Mouse (Mus musculus) stomach, postnatal 0 days (tissue): Measurements from ENCODE around the gene Aida. TPM values are rescaled to one million over a fixed set of nuclear protein-coding genes. Genes with fewer than 3 reads are reported as not detected.
A peak's percentile ranks its signal among the peaks of the same experiment; 100 is the strongest.

Source experiments
- ATAC-seq: fragments of 200-750 bp; cut with Nextera tagmentation; 2 replicates; pipeline ENCODE4 v1.8.0; 2017; ENCODE audit not compliant: low FRiP score, low TSS enrichment
- DNase-seq: peaks from one replicate; pipeline ENCODE4 v3.0.0-alpha.2; 2016; ENCODE audit warnings: low spot score
- H3K27ac ChIP-seq: fragments of 300-500 bp; sonication (generic); replicated peaks from 2 replicates; pipeline ENCODE4 v1.5.1; 2014; ENCODE audit warnings: mild to moderate bottlenecking, control low read depth
- H3K27me3 ChIP-seq: fragments of 300-500 bp; sonication (generic); 2 replicates; pipeline ENCODE4 v1.6.1; 2014; ENCODE audit warnings: low read length; ENCODE audit not compliant: control insufficient read depth, insufficient read depth
- H3K36me3 ChIP-seq: fragments of 300-500 bp; sonication (generic); 2 replicates; pipeline ENCODE4 v1.6.1; 2014; ENCODE audit warnings: low read length, mixed read lengths; ENCODE audit not compliant: control insufficient read depth, insufficient read depth
- H3K4me1 ChIP-seq: fragments of 300-500 bp; sonication (generic); replicated peaks from 2 replicates; pipeline ENCODE4 v1.6.1; 2014; ENCODE audit warnings: antibody characterized with exemption; ENCODE audit not compliant: control insufficient read depth, insufficient read depth
- H3K4me2 ChIP-seq: fragments of 300-500 bp; sonication (generic); replicated peaks from 2 replicates; pipeline ENCODE4 v1.6.1; 2014; ENCODE audit warnings: low read depth, mild to moderate bottlenecking, control low read depth, moderate library complexity
- H3K4me3 ChIP-seq: fragments of 300-500 bp; sonication (generic); 2 replicates; pipeline ENCODE4 v1.5.1; 2014; ENCODE audit warnings: low read depth, low read length, control low read depth
- H3K9ac ChIP-seq: fragments of 300-500 bp; sonication (generic); 2 replicates; pipeline ENCODE4 v1.6.1; 2014; ENCODE audit warnings: mild to moderate bottlenecking, low read length, control low read depth, mixed read lengths
- H3K9me3 ChIP-seq: fragments of 300-500 bp; sonication (generic); 2 replicates; pipeline ENCODE4 v1.6.1; 2016; ENCODE audit warnings: low read length; ENCODE audit not compliant: control insufficient read depth
- CTCF ChIP-seq: IDR thresholded peaks from 2 replicates; pipeline ENCODE4 v1.5.1; 2016; ENCODE audit warnings: antibody characterized with exemption, low read depth, mild to moderate bottlenecking, moderate library complexity
- EP300 ChIP-seq: optimal IDR thresholded peaks from 2 replicates; pipeline ENCODE3; 2016; ENCODE audit warnings: antibody characterized with exemption
- WGBS: fragments of 180-500 bp; shearing (Covaris S2); extraction: QIAGEN DNeasy Blood & Tissue Kit; methylation state at CpG from one replicate; pipeline ENCODE4 v1.1.7; 2014; 5-methylcytosine and 5-hydroxymethylcytosine counted together
- polyA plus RNA-seq: library from polyadenylated mRNA; unstranded; fragments of >200 nt; fragmentation: Nextera tagmentation; extraction: Ambion mirVana; gene quantifications from 2 replicates; pipeline ENCODE4 v1.2.1, GENCODE M21; 2015

Aida gene
- polyA plus RNA-seq, 1 experiment from 2014 or later: 21.1 TPM

DNA sequence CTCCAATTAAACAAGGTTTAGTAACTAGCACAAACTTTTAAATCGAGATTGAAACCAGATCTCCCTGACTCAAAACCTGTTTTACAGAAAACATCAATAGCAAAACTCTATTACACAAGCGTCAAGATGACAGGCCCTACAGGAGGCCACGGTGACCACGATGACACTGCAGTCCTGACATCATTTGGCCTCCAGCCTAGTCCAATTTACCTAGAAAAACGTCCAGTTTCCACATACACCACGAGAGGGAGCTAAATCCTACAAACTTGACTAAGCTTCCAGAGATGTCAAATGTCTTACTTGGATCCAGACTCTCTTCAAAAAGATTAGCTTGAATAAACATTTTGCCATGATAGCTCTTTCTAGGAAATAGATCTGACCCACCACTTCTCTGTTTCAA is 53.5 kb downstream of the Aida start:
- no peaks in the 10 kb centered on the region for H3K4me1 ChIP-seq
- ATAC-seq: peak; percentile 41; the same call in 1 of the 2 replicates
- peaks cover 19% of the 10 kb centered on the region; the same call in 1 of the 2 replicates for H3K36me3 ChIP-seq
- H3K4me2 ChIP-seq: no peak overlapping the region
- H3K4me3 ChIP-seq: no peak overlapping the region
- H3K27ac ChIP-seq: no peak overlapping the region
- TF ChIP-seq EP300 (no peak), CTCF (peak; percentile 83)
- peak; percentile 56 for DNase-seq
- H3K9me3 ChIP-seq: no peaks in the 10 kb centered on the region
- no peak overlapping the region for H3K9ac ChIP-seq
- WGBS: 15% methylated on average over 6 of the region's 6 CpGs
- no peaks in the 10 kb centered on the region for H3K27me3 ChIP-seq

DNA sequence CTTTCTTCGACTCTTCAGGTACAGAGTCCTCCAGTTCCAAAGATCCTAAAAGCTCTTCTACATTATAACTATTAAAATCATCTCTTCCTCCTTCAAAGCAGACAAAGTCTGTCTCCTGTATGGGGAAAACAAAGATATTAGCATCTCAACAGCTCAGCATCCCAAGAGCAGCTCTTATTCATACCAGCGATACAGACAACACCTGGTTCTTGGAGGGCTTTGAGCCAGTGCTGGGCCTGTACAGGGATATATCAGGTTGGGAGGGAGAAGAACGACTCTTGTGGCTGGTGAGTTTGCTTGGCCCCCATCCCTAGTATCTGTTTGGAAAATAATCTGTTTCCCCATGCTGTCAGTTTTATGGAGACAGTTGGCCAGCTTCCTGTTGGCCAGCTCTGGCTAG is 62.5 kb downstream of the Aida start:
- DNase-seq: no peak
- H3K36me3 ChIP-seq: peaks cover 35% of the 10 kb centered on the region
- H3K9ac ChIP-seq: no peak overlapping the region
- no peak for ATAC-seq
- TF ChIP-seq EP300 (no peak), CTCF (no peak)
- no peak overlapping the region for H3K4me2 ChIP-seq
- no peaks in the 10 kb centered on the region for H3K9me3 ChIP-seq
- no peak overlapping the region for H3K4me3 ChIP-seq
- WGBS: 87% methylated on average over 3 of the region's 3 CpGs
- H3K27me3 ChIP-seq: no peaks in the 10 kb centered on the region
- no peak overlapping the region for H3K27ac ChIP-seq
- H3K4me1 ChIP-seq: no peaks in the 10 kb centered on the region

DNA sequence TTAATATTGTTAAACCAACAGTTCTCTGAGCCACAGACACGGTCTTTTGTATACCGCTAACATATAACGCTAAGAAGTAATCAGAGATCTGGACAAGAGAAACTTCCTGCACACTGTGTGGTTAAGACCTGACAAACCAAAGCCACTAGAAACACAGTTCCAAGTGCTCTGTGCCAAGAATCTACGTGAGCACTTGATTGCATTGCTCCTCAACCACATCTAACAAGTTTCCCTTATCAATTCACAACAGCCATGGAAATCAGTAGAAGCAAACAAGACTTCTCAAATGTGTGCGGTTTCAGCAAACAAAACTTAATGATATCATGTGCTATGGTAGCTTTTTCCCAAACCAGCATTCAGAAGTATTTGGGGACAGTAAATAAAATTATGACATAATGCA is 65.9 kb downstream of the Aida start:
- Histone ChIP-seq H3K4me1 (no peaks in the 10 kb centered on the region), H3K36me3 (peaks cover 28% of the 10 kb centered on the region), H3K27me3 (no peaks in the 10 kb centered on the region), H3K4me3 (no peak overlapping the region), H3K9me3 (no peaks in the 10 kb centered on the region), H3K4me2 (no peak overlapping the region), H3K9ac (no peak overlapping the region), H3K27ac (no peak overlapping the region)
- ATAC-seq (peak; percentile 63; the same call in 1 of the 2 replicates), DNase-seq (peak; percentile 23)
- TF ChIP-seq EP300: no peak
- no peak for TF ChIP-seq CTCF
- WGBS: 64% methylated on average over 5 of the region's 5 CpGs

DNA sequence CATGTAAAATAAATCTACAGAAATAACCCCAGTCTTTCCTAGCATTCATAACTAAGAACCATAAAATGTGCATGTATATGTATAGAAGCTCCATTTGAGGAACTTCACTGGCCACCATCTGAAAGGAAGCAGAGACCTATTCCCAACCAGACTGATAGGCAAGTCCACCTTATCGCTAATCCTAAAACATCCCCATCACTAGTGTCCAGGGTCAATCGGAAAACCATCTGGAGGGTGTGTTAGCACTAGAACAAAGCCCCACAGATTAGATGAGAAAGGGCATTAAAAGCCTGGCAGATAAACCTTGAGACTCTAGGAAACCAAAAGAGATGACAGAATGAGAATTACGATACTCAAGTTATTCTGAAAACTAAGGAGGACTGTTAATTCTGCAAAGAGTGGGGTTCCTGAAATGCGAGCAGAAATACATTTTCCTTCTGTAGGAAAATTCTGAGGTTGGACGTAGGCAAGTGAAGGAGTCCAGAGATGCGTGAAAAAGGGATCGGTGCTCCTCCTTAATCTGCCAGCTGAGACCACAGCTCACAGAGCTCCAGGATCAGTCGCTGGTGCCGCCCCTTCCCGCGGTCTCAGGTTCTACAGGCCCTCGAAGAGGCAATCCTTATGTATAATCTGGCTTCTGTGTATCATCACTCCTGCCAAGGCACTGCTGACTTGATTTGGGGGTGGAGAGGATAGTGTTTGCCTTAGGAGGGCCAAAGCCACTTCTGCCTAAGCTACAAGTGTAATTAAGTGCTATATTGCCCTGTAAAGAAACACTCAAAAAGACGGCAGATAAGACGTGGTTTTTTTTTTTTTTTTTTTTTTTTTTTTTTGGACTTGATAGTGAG is 66.6 kb downstream of the Aida start:
- ATAC-seq (no peak), DNase-seq (no peak)
- no peak overlapping the region for H3K4me3 ChIP-seq
- H3K27ac ChIP-seq: no peak overlapping the region
- no peaks in the 10 kb centered on the region for H3K27me3 ChIP-seq
- H3K36me3 ChIP-seq: peaks cover 25% of the 10 kb centered on the region
- H3K4me1 ChIP-seq: no peaks in the 10 kb centered on the region
- no peak overlapping the region for H3K9ac ChIP-seq
- H3K9me3 ChIP-seq: no peaks in the 10 kb centered on the region
- TF ChIP-seq CTCF: no peak
- TF ChIP-seq EP300: no peak
- 82% methylated on average over 14 of the region's 14 CpGs for WGBS
- H3K4me2 ChIP-seq: no peak overlapping the region

DNA sequence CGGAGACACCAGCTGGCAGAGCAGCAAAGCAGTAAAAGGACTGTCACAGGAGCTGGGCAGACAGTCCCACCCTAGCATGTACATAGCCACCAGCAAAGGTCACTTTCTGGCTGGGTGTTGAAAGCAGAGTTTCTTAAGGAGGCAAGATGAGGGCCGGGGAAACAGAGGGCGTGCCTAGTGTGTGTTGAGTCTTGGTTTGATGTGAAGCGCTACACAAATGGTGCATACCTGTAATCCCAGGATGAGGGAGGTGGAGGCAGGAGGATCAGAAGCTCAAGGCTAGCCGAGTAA is 67.1 kb downstream of the Aida start:
- 0 out of 2 replicates have a peak, but pooled peaks cover 3% of the 10 kb centered on the region for H3K4me1 ChIP-seq
- no peak for ATAC-seq

DNA sequence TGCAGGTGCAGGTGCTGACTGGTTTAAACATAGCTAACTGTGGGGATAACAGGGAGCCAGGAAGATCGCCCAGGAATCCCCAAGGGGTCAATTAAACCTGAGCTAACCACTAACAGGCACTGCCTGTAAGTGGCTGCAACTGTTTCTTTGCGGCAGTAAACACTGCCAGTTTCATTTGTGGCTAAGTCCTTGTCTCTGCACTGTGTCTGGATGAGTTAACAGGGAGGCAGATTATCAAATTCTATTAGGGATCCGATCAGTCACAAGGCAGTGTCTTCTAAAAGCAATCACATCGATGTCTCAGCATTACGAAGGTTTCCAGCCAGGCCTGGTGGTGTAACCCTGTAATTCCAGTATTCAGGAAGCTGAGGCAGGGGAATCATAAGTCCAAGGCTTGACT is 70.0 kb downstream of the Aida start:
- TF ChIP-seq EP300 (no peak), CTCF (no peak)

More for the DNA sequence above, 67.1 kb downstream of the Aida start:
- Histone ChIP-seq H3K4me3 (no peak overlapping the region), H3K9ac (no peak overlapping the region), H3K9me3 (no peaks in the 10 kb centered on the region), H3K4me2 (no peak overlapping the region), H3K27ac (no peak overlapping the region), H3K36me3 (peaks cover 19% of the 10 kb centered on the region), H3K27me3 (no peaks in the 10 kb centered on the region)
- 76% methylated on average over 5 of the region's 5 CpGs for WGBS
- TF ChIP-seq CTCF (no peak), EP300 (no peak)
- no peak for DNase-seq

More for the DNA sequence above, 70.0 kb downstream of the Aida start:
- Histone ChIP-seq H3K4me1 (peaks cover 5% of the 10 kb centered on the region; the same call in 1 of the 2 replicates), H3K9me3 (no peaks in the 10 kb centered on the region), H3K4me3 (no peak overlapping the region), H3K27me3 (no peaks in the 10 kb centered on the region), H3K27ac (no peak overlapping the region), H3K9ac (no peak overlapping the region), H3K36me3 (peaks cover 14% of the 10 kb centered on the region), H3K4me2 (no peak overlapping the region)
- ATAC-seq (no peak), DNase-seq (no peak)
- 86% methylated on average over 5 of the region's 5 CpGs for WGBS
